Mouse (Mus musculus): Measurements from ENCODE around the gene Npas2.

The Npas2 gene

DNA sequence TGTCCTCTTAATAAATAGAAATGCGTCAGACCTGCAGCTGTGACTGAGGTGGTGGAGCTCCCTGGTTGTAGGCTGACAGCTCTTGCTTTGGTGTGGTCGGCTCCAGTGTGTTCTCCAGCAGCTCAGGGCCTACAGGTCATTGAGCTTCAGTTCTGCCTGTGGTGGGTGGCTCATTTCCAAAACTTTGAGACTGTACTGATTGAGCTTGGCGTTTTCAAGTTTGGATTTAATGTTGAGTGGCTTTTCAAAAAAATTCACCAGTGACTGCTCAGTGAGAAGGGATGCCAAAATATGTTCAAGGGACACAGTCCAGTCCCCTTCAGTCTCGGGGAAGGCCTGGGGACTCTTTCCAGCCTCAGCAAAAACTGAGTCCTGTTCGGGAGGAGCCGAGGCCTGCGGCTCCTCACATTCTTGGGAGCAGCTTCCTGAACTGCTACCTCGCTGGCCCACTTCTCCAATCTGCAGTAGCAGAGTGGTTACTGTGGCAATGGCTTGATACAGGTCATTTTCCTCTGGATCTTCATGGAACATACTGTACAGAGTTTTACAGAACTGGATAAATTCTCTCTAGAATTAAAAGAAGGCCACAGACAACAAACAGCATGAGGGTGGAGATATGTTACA lies 178.8 kb downstream of the Npas2 start:
- in situ Hi-C loops (cut with MseI, MboI), result no loop called here

DNA sequence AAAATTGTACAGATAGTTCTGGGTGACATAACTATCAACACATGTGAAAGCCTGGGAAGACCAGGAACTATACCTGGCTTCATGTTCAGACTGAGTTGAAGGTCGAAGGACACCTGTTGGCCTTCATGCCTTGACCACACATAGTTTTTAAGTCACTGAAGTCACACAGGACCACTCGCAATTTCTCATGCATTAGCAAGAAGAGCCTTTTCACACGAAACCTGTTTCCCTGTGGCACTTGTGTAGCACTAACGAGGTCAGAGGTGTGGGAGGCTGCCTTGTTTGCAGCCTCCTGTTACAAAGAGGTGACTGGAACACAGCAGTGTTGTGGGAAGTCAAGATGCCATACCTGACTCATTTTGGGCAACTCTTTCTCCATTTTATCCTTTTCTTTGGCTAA lies 179.8 kb downstream of the Npas2 start:
- in situ Hi-C loops (cut with MseI, MboI), result no loop called here

GRCm38 (mm10) chr1:39374231-39374809 lies 180.8 kb downstream of the Npas2 start:
- in situ Hi-C loops (cut with MseI, MboI), result no loop called here

DNA sequence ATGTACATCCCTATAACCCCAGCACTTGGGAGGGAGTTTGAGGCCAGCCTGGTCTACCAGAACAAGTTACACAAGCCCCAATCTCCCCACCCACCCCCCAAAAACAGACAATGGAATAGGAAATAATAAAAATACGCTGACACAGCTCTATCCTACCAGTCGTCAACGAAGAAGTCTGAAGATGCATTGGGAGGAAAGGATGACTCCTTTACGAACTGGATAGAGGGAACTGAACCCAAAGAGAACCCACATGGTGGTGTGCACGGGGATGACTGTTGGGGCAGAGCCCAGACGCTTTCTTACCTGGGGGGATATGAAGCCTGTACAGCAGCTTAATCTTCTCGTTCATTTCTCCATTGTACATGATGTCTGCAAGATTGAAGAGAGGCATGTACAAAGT lies 182.6 kb downstream of the Npas2 start:
- in situ Hi-C loops (cut with MseI, MboI), result no loop called here

DNA sequence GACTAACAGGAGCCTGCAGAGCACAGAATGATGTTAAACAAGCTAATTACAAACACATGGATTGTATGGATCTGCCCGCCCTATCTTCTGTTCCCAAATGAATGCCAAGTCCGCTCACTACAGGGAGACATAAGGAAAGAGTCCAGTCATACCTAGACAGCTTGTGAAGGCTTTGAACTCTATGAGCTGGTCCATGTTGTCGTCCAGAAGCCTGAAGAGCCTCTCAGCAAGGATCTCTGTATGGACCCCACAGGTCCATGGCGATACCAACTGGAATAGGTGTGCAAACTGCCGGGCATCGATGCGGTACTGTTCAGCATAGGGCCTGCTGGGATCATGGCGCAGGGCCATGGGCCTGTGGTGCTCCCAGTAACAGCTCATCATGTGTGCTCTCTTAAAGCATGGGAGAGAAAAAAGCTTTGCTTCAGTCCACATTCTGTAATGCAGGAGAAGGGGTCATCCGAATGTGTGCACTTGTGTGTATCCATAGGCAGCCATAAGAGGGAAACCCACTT lies 183.3 kb downstream of the Npas2 start:
- in situ Hi-C loops (cut with MseI, MboI), result no loop called here

DNA sequence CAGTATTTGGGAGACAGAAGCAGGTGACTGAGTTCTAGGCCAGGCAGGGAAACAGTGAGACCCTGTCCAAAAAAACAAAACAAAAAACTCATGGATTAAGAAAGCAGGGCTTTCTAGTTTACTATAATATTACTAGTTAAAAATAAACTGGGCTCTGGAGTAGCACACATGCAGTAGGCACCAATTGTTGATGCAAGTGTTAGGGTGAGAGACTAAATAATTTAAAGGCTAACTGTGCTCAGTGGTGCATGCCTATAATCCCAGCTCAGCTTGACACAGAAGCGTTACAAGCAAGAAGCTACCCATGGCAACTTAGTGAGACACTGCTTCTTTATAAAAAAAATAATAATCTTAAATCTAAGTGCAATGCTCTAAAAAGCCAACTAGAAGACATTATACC lies 185.0 kb downstream of the Npas2 start:
- in situ Hi-C loops (cut with MseI, MboI), result no loop called here

DNA sequence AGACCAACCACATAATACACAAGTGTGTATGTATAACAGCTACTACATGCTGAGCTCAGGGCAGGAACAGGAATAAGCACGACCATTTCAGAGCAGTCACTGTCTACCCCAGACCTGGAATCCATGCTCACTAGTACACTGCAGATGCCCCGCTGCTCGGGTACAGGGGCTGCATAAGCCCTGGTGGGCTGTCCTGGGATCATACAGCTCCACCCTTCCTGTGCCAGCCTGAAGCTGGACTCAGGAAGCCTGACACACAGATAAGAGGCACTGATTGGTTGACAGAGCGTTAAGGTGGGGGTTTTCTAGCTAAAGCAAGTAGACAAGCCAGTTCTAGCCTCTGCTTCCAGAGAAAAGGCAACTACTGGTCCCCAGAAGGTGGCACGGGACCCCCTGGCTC lies 185.5 kb downstream of the Npas2 start:
- in situ Hi-C loops (cut with MseI, MboI), result no loop called here

GRCm38 (mm10) chr1:39381017-39381416 lies 187.5 kb downstream of the Npas2 start:
- in situ Hi-C loops (cut with MseI, MboI), result no loop called here

- in situ Hi-C loops (cut with MseI, MboI), result no loop called here
Observed at GRCm38 (mm10) chr1:39384914-39385313, 191.4 kb downstream of the Npas2 start.

DNA sequence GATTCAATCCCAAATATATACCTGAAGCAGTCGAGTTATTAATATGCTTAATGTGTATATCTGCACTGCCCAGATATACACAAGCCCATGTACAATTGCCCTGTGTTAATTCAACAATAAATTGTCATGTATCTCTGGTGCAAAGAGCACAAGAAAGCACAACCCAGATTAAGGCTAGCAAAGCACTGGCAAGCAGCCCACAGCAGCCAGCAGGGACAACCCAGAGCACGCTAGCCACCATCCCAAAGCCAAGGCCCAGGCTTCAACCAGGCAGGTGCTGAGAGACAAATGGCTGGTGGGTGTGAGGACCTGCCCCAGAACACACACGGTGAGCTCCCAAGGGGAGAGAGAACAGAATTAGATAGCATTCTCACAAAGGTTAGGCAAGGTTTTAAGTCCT lies 192.9 kb downstream of the Npas2 start:
- in situ Hi-C loops (cut with MseI, MboI), result no loop called here

DNA sequence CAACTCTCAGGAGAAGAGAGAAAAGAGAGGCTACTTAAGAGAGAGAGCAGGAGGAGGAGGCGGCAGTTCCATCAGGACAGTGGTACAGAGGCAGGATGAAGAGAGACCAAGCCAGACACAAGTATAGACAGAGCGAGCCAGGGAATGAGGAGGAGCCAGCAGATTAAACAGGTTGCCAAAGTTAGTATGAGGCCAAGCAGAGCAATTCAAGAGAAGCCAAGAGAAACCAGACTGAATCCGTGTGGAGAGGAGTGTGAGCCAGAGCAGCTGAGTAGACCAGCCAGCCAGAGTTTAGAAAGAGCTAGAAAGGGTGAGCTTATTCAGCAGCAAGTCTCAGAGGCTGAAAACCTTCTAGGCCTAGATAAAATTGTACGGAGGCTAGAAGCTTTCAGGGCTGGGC lies 194.0 kb downstream of the Npas2 start:
- in situ Hi-C loops (cut with MseI, MboI), result no loop called here

DNA sequence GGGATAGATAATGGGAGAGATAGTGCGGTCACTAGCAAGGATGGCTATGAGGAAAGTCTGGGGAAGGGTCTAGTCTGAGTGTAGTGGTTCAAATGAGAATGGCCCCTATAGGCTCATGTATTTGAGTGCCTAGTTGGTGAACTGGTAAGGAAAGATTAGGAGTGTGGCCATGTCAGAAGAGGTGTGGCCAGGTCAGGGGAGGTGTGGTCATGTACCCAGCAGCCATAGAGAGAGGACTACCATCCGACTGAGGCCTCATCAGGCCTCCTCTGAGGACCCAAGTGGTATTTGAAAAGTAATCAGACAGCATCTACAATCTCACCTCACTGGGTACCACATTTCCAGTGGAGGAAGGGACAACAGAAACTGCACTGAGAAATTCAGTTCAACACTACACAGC lies 194.6 kb downstream of the Npas2 start:
- in situ Hi-C loops (cut with MseI, MboI), result no loop called here

- in situ Hi-C loops (cut with MseI, MboI), result no loop called here
Observed at GRCm38 (mm10) chr1:39389338-39389737, 195.8 kb downstream of the Npas2 start.

- in situ Hi-C loops (cut with MseI, MboI), result loop anchor here (5.0 to 10.0 kb wide), 2 partner anchors 111 to 113 kb away; no protein-coding TSS in a partner anchor
Observed at GRCm38 (mm10) chr1:39391652-39392051, 198.1 kb downstream of the Npas2 start.

DNA sequence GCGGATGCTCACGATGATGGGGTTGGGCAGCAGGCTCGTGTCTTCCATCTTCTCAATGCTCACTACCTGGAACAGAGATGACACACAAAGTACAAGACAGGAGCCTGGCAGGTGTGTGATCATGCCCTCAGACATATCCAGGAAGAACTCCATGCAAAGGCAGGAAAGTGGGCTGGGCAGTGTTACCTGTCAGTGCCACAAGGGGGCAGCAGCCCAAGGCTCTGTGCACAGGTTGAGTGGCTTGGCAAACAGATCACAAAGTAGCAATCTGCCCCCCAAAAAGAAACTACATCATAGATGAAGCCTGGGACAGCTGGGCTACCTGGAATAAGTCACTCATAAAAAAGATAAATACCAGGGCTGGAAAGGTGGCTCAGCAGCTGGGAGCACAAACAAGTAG lies 198.7 kb downstream of the Npas2 start:
- in situ Hi-C loops (cut with MseI, MboI), result loop anchor here (5.0 to 10.0 kb wide), 2 partner anchors 110 to 113 kb away; no protein-coding TSS in a partner anchor

DNA sequence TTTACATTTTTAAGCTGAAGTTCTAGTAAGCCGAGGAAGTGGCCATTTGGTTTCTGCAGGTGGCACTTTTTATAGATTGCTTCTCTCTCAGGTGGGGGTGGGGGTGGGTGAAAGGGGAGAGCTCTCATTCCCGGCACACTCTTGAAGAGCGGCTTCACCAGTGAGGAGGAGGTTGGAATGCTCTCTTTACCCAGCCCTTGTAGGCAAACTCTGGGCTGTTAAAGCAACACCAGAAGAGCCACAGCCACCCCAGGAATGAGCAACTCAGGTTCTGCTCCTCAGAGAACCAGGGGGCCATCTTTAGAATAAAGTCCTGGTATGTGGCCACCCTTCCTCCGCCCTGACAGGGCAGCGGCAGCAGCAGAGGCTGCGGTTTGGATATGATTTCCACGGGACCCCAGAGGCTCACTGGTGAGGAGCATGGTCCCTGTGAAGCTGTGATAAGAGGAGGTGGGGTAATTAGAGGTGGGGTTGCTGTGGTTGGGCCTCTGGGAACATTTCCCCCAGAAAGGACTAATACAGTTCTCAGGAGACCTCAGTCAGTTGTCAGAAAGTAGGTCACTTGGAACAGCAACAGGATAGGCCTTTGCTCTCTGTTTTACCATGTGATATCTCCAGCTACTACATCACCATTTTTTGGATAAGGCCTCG lies 199.8 kb downstream of the Npas2 start:
- in situ Hi-C loops (cut with MseI, MboI), result loop anchor here (5.0 to 10.0 kb wide), 2 partner anchors 109 to 111 kb away; no protein-coding TSS in a partner anchor

GRCm38 (mm10) chr1:39394096-39394495 lies 200.6 kb downstream of the Npas2 start:
- in situ Hi-C loops (cut with MseI, MboI), result loop anchor here (5.0 to 10.0 kb wide), 2 partner anchors 108 to 111 kb away; no protein-coding TSS in a partner anchor

DNA sequence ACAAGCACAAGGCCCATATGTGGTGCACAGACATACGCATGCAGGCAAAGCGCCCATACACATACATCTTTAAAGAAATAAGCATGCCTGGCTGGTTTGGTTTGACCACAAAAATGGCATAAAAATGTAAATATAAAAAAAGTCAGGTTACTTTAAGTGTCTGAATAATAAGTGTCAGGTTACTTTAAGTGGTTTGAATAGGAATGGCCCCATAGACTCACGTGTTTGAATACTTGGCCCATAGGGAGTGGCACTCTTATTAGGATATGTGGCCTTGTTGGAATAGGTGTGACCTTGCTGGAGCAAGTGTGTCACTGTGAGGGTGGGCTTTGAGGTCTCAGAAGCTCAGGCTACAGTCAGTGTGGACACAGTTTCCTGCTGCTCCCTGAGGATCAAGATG lies 201.1 kb downstream of the Npas2 start:
- in situ Hi-C loops (cut with MseI, MboI), result loop anchor here (5.0 to 10.0 kb wide), 2 partner anchors 108 to 110 kb away; no protein-coding TSS in a partner anchor

- in situ Hi-C loops (cut with MseI, MboI), result loop anchor here in 1 of 2 experiments (10.0 kb wide), 1 partner anchor 108 kb away; no protein-coding TSS in a partner anchor
Observed at GRCm38 (mm10) chr1:39396347-39396746, 202.8 kb downstream of the Npas2 start.

DNA sequence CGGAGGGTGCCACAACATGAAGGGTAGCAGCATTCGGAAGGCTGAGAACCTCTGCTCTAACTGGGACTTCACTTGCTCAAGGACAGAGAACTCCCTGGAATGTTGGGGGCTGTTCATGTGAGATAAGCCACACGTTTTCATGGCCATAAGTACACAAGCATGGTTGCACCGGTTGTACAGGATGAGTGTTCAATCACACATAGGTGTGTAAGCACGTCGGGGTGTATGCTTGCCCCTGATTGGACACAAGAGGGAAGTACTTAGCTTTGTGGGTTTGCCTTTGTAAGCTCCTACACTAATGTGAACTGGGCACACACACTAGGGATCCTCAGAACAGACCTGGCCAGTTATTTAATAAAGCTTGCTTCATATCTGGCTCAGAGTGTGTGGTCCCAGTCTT lies 204.8 kb downstream of the Npas2 start:
- in situ Hi-C loops (cut with MseI, MboI), result loop anchor here in 1 of 2 experiments (10.0 kb wide), 1 partner anchor 107 kb away; no protein-coding TSS in a partner anchor

DNA sequence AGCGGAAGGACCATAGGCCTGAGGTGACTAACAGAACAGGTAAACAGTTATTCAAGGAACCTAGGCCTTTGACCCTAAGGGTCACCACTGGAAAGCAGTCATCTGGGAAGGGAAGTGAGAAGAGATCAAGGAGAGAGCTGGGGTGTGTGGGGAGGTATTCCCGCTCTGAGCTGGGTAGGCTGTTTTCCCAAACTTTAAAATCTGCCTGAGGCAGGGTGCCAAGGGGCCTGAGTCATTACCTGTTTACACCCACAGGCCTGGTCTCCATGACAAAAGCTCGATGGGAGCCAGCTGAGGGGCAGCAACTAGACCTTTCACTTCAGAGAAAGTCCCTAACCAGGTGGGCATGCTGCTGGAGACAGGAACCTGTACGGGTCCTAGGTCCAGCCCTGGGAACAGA lies 205.7 kb downstream of the Npas2 start:
- in situ Hi-C loops (cut with MseI, MboI), result loop anchor here in 1 of 2 experiments (10.0 kb wide), 1 partner anchor 106 kb away; no protein-coding TSS in a partner anchor

GRCm38 (mm10) chr1:39400173-39400572 lies 206.6 kb downstream of the Npas2 start:
- in situ Hi-C loops (cut with MseI, MboI), result loop anchor here in 1 of 2 experiments (10.0 kb wide), 1 partner anchor 125 kb away; no protein-coding TSS in a partner anchor
